Mouse (Mus musculus) heart, postnatal 0 days (tissue): ENCODE results near the gene Tcl1b3. TPM values are rescaled to one million over a fixed set of nuclear protein-coding genes. Genes with fewer than 3 reads are reported as not detected.

Experiments
- ATAC-seq: fragments of 200-750 bp; cut with Nextera tagmentation; 2 replicates; pipeline ENCODE4 v1.8.0; 2017; ENCODE audit warnings: low read depth, moderate number of reproducible peaks, moderate library complexity; ENCODE audit not compliant: insufficient read depth
- DNase-seq: peaks from one replicate; pipeline ENCODE4 v3.0.0-alpha.2; 2016; ENCODE audit warnings: low spot score
- H3K27ac ChIP-seq: fragments of 300-500 bp; sonication (generic); 2 replicates; pipeline ENCODE4 v1.5.1; 2014; ENCODE audit warnings: low read depth, mild to moderate bottlenecking
- H3K27me3 ChIP-seq: fragments of 300-500 bp; sonication (generic); 2 replicates; pipeline ENCODE4 v1.6.1; 2014; ENCODE audit warnings: low read length, mixed read lengths; ENCODE audit not compliant: control insufficient read depth, insufficient read depth
- H3K36me3 ChIP-seq: fragments of 300-500 bp; sonication (generic); replicated peaks from 2 replicates; pipeline ENCODE4 v1.6.1; 2014; ENCODE audit warnings: low read length, mixed read lengths; ENCODE audit not compliant: control insufficient read depth, insufficient read depth
- H3K4me1 ChIP-seq: fragments of 300-500 bp; sonication (generic); 2 replicates; pipeline ENCODE4 v1.6.1; 2014; ENCODE audit warnings: antibody characterized with exemption; ENCODE audit not compliant: control insufficient read depth, insufficient read depth
- H3K4me2 ChIP-seq: fragments of 300-500 bp; sonication (generic); 2 replicates; pipeline ENCODE4 v1.6.1; 2014; ENCODE audit warnings: low read depth, mild to moderate bottlenecking, low read length, moderate library complexity
- H3K4me3 ChIP-seq: fragments of 300-500 bp; sonication (generic); 2 replicates; pipeline ENCODE4 v1.5.1; 2014; ENCODE audit warnings: low read depth, low read length
- H3K9ac ChIP-seq: fragments of 300-500 bp; sonication (generic); replicated peaks from 2 replicates; pipeline ENCODE4 v1.6.1; 2014; ENCODE audit warnings: low read depth, low read length, mixed read lengths
- H3K9me3 ChIP-seq: fragments of 300-500 bp; sonication (generic); replicated peaks from 2 replicates; pipeline ENCODE4 v1.6.1; 2016; ENCODE audit warnings: low read length; ENCODE audit not compliant: control insufficient read depth
- CTCF ChIP-seq: IDR thresholded peaks from 2 replicates; pipeline ENCODE4 v1.5.1; 2016; ENCODE audit warnings: antibody characterized with exemption, control low read depth, low read depth
- EP300 ChIP-seq: IDR thresholded peaks from 2 replicates; pipeline ENCODE4 v1.6.1; 2016; ENCODE audit warnings: antibody characterized with exemption, low read depth
- WGBS: fragments of 180-500 bp; shearing (Covaris S2); extraction: QIAGEN DNeasy Blood & Tissue Kit; methylation state at CpG from one replicate; pipeline ENCODE4 v1.1.7; 2014; 5-methylcytosine and 5-hydroxymethylcytosine counted together
- polyA plus RNA-seq: library from polyadenylated mRNA; unstranded; fragments of >200 nt; fragmentation: Nextera tagmentation; extraction: Ambion mirVana; gene quantifications from 2 replicates; pipeline ENCODE4 v1.2.1, GENCODE M21; 2015
- total RNA-seq: library from RNA; depleted of rRNA; stranded (reverse); fragments of >200 nt; gene quantifications from 2 replicates; pipeline ENCODE4 v1.2.3, GENCODE M21; 2014; ENCODE audit warnings: low replicate concordance

Gene Tcl1b3
- total and polyA plus RNA-seq, 2 experiments from 2014 or later: not detected

DNA sequence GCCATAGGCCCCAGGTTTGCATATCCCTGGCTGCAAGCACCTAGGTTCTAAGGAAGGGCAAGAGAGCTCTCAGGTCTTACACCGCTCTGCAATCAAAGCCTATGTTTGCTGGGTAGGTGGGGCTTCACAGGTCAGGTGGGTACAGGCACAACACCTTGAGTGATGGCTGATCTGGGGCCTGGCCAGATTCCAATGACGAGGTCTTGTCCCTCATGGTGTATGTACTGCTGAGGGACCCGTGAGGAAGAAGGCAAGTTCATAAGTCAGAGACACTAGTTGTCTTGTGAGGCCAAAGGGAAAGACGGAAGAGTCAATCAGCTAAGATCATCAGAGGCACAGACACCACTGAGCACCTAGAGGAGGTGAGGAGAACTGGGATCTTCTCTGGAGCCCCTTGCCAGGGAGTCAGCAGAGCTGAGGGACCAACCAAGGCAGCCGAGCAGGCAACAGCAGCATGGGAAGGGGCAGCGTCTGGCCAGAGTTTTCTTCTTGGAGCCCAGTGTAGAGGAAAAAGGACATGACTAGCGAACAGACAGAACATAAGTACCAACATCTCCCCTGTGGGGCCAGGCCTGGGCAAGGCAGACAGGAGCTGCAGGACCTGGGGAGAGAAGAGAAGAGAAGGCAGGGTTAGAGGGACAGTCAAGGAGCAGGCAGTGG, 26.4 kb downstream of the Tcl1b3 start:
- Histone ChIP-seq H3K4me1 (no peaks in the 10 kb centered on the region), H3K4me3 (no peak overlapping the region), H3K27me3 (no peaks in the 10 kb centered on the region), H3K4me2 (no peak overlapping the region), H3K36me3 (no peaks in the 10 kb centered on the region), H3K9me3 (no peaks in the 10 kb centered on the region), H3K27ac (no peak overlapping the region), H3K9ac (no peak overlapping the region)
- DNase-seq (no peak), ATAC-seq (no peak)
- TF ChIP-seq EP300 (no peak), CTCF (no peak)
- 78% methylated on average over 7 of the region's 7 CpGs for WGBS

DNA sequence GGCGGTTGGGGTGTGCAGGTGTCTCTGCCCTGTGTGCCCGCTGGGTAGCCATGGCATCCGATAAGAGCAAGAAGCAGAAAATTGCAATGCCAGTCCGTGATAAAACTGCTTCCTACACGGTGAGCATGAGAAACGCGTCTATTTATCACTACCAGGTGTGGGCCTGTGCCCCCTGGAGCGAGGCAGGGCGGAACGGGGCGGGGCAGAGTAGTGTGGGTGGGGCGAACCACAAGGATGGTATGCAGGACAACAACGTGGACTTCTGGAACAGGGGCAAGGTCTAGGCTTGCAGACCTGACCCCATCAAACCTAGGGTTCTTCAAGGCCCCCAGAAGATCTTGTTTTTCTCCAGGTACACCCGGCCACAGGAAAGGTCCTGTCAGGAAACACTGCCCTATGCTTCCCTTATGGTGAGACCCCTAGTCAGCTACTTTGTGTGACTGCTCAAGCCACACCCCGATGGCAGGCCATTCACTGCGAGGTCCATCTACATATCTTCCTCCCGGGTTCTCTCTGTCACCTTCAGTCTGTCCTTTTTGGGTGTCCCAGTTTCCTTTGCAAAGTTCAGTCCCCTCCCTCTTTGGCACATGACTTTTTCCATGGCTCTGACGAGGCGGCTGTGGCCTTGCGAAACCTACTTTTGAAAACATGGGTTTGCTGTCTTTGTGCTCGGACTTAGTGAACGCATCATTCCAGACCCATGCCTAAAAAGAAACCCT, 31.9 kb downstream of the Tcl1b3 start, which contains the start of gene Tcl1:
TSS of gene Tcl1 (minus strand) at position 193 of the 719 bp plus-strand sequence.
- H3K27ac ChIP-seq: no peak within 1 kb of the TSS
- H3K4me3 ChIP-seq: no peak within 1 kb of the TSS
- WGBS: 84% methylated on average over 22 of the region's 22 CpGs
- no peaks in the 10 kb centered on the region for H3K4me1 ChIP-seq
- no peaks in the 10 kb centered on the region for H3K27me3 ChIP-seq
- TF ChIP-seq CTCF (no peak), EP300 (no peak)
- H3K9ac ChIP-seq: no peak within 1 kb of the TSS
- no peak for ATAC-seq
- H3K4me2 ChIP-seq: no peak within 1 kb of the TSS
- no peak for DNase-seq
- no peaks in the 10 kb centered on the region for H3K9me3 ChIP-seq
- H3K36me3 ChIP-seq: no peaks in the 10 kb centered on the region

DNA sequence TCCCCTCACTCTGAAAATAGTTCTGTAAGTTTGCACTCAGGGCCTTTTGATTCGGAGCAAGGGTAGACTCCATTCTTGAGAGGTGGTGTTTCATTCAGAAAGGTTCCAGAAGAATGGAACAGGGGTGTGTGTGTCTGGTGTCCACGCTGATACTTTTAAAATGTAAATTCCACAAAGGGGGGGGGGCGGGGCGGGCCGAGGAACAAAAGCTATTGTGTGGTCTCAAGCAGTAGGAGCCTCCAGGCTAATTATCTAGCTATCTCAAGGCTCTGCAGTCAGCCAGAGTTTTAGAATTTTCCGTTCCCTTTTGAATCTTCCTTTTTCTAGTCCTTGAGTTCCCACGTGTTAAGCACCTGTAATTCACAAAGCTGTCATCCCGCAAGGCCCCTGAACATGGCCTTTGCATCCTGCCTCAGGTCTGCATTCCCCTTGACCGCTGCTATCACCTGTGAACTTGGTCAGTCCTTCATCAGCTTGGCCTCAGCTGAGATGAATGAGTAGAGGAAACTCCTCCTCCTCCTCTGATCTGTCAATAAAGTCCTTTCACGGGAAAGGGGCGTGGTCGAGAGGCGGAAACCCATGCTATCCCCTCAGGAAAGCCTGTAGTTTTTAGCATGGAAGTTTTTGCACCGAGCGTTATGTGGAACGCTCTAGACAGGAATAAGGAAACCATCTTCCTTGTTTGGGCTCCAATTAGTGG, 33.9 kb downstream of the Tcl1b3 start:
- no peaks in the 10 kb centered on the region for H3K9me3 ChIP-seq
- WGBS: 55% methylated on average over 16 of the region's 16 CpGs
- no peaks in the 10 kb centered on the region for H3K27me3 ChIP-seq
- H3K36me3 ChIP-seq: no peaks in the 10 kb centered on the region
- ATAC-seq: no peak
- H3K9ac ChIP-seq: no peak overlapping the region
- TF ChIP-seq CTCF: no peak
- TF ChIP-seq EP300: no peak
- H3K4me1 ChIP-seq: no peaks in the 10 kb centered on the region
- no peak overlapping the region for H3K4me3 ChIP-seq
- no peak for DNase-seq
- H3K27ac ChIP-seq: no peak overlapping the region
- no peak overlapping the region for H3K4me2 ChIP-seq

DNA sequence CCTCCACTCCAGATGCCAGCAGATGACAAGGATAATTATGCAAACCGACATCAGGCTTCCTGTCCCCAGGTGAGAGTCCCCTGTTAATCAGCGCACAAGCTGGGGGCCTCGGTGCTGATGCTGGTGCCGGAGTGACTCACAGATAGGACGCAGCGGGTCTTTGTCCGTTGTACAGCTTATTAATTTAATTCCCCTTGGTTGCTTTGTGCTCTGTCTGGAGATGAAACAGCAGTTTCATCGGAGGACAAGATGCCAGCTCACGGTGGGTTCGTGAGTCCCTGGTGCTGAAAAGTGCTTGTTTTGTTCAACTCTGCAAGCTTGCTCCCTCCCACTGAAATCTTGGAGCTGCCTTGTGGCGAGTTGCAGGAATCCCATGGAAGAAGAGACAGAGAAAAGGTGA, 43.5 kb downstream of the Tcl1b3 start:
- Histone ChIP-seq H3K9me3 (no peaks in the 10 kb centered on the region), H3K27ac (no peak overlapping the region), H3K4me2 (no peak overlapping the region), H3K9ac (no peak overlapping the region), H3K4me1 (no peaks in the 10 kb centered on the region), H3K27me3 (no peaks in the 10 kb centered on the region), H3K36me3 (no peaks in the 10 kb centered on the region), H3K4me3 (no peak overlapping the region)
- no peak for ATAC-seq
- no peak for TF ChIP-seq EP300
- TF ChIP-seq CTCF: no peak
- no peak for DNase-seq
- 59% methylated on average over 11 of the region's 11 CpGs for WGBS

DNA sequence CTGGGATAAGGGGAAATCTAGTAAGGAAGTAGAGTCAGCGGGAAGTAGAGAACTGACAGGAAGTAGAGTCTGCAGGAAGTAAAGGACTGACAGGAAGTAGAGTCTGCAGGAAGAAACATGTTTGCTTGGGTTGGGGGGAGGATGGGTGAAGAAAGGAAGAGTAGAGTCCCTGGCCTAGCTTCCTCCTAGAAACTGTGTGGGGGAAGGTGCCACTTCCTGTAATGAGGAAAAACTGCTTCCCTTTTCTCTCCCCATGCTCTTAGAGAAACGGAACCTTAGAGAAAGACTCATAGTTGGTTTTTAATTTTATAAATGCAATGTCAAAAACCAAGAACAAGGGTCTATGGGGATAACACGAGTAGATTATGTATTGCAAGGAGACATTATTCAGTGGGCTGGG, 44.2 kb downstream of the Tcl1b3 start:
- Histone ChIP-seq H3K4me3 (no peak overlapping the region), H3K27me3 (no peaks in the 10 kb centered on the region), H3K9me3 (no peaks in the 10 kb centered on the region), H3K9ac (no peak overlapping the region), H3K4me2 (no peak overlapping the region), H3K27ac (no peak overlapping the region), H3K4me1 (no peaks in the 10 kb centered on the region), H3K36me3 (no peaks in the 10 kb centered on the region)
- 66% methylated on average over 3 of the region's 3 CpGs for WGBS
- no peak for ATAC-seq
- DNase-seq: no peak
- no peak for TF ChIP-seq CTCF
- TF ChIP-seq EP300: no peak
